8 mouse cellular contexts compared by ENCODE assay signal in the genomic region with DNA sequence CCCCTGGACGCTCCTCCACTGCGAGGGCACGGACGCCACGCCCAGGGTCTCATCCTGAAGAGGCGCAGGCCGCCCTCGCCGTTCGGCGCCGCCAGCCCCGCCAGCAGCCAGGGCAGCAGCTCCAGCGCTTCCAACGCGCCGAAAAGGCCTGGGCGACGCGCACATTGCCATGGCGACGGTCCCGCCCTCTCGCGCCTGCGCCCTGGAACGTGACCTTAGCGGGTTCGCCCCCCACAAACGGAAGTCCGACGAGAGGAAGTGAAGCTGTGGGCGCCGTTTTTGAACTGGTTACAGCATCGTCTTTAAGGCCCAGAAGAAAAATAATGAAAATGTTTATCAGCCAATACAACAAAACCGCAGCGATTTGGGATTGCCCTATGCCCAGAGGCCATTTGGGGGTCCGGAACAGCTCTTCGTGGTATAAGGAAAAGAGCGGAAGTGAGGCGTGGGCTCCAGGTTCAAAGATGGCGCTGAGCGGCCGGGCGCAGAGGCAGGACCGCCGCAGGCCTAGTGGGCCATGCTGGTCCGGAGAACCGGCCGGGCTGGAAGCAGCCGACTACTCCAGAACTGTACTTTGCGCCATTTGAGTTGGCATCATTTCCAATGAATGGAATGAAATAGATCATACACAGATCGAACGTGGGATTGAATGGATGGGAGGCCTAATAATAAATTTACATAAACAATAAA. TPM values are rescaled to one million over a fixed set of nuclear protein-coding genes. Genes with fewer than 3 reads are reported as not detected.
DNase-seq lines count a peak whose midpoint lies in the region; ATAC-seq lines count a peak whose summit lies in the region.

A gene (minus strand): TSS at position 183 of the 690 bp plus-strand sequence.

- peaks cover 7% of the 10 kb centered on the region for H3K4me1 ChIP-seq in heart, embryonic 13.5 days
- peaks cover 22% of the 10 kb centered on the region for H3K4me1 ChIP-seq in liver, embryonic 13.5 days (replicated peaks)
- H3K4me1 ChIP-seq in stomach, embryonic 16.5 days (ENCODE audit: control insufficient read depth, insufficient read depth, low read length) = 0 out of 2 replicates have a peak, but pooled peaks cover 7% of the 10 kb centered on the region

- peak within 1 kb of the TSS; percentile 79 for H3K4me2 ChIP-seq in heart, embryonic 13.5 days
- peak within 1 kb of the TSS; percentile 80 for H3K4me2 ChIP-seq in liver, embryonic 13.5 days
- peak within 1 kb of the TSS; percentile 61 for H3K4me2 ChIP-seq in stomach, embryonic 16.5 days (ENCODE audit: low read depth, low read length)

- peak within 1 kb of the TSS; percentile 88 for H3K9ac ChIP-seq in heart, embryonic 13.5 days
- H3K9ac ChIP-seq in liver, embryonic 13.5 days = peak within 1 kb of the TSS; percentile 79
- H3K9ac ChIP-seq in stomach, embryonic 16.5 days (ENCODE audit: low read length) = peak within 1 kb of the TSS; percentile 82

- no peaks in the 10 kb centered on the region for H3K9me3 ChIP-seq in heart, embryonic 13.5 days
- no peaks in the 10 kb centered on the region for H3K9me3 ChIP-seq in liver, embryonic 13.5 days (replicated peaks)
- no peaks in the 10 kb centered on the region for H3K9me3 ChIP-seq in stomach, embryonic 16.5 days (replicated peaks; ENCODE audit: control insufficient read depth, low read length)

- peak within 1 kb of the TSS; percentile 94 for H3K27ac ChIP-seq in heart, embryonic 13.5 days (replicated peaks)
- peak within 1 kb of the TSS; percentile 89 for H3K27ac ChIP-seq in liver, embryonic 13.5 days
- H3K27ac ChIP-seq in stomach, embryonic 16.5 days (ENCODE audit: low read length) = peak within 1 kb of the TSS; percentile 95

- 1% methylated on average over 54 of the region's 54 CpGs for WGBS in heart, embryonic 13.5 days
- WGBS in liver, embryonic 13.5 days (ENCODE audit: insufficient replicate concordance) = under 1% methylated on average over 54 of the region's 54 CpGs
- WGBS in stomach, embryonic 16.5 days = under 1% methylated on average over 54 of the region's 54 CpGs

- ATAC-seq in erythroid progenitor cell, adult 5-6 weeks (replicated peaks; ENCODE audit: low FRiP score, poor library complexity, severe bottlenecking) = peak; percentile 98
- ATAC-seq in heart, embryonic 13.5 days (ENCODE audit: extremely low read depth, insufficient number of reproducible peaks, low FRiP score, low TSS enrichment) = peak; percentile 93
- ATAC-seq in liver, embryonic 13.5 days (ENCODE audit: low read depth) = peak; percentile 94
- ATAC-seq in stomach, embryonic 16.5 days (ENCODE audit: insufficient read depth, low FRiP score) = peak; percentile 97

- peak; percentile 97 for DNase-seq in CD4-positive helper T cell, adult 2 months (ENCODE audit: low read depth, low spot score)
- DNase-seq in brain, embryonic 18.5 days (ENCODE audit: low read depth, low spot score) = peak; percentile 92
- DNase-seq in kidney, postnatal 14 days = peak; percentile 99
- peak; percentile 98 for DNase-seq in liver, embryonic 13.5 days
- DNase-seq in neural tube, embryonic 10.5 days (ENCODE audit: extremely low spot score, low spot score) = peak; percentile 99

- H3K36me3 ChIP-seq in heart, embryonic 13.5 days = peaks cover 10% of the 10 kb centered on the region; the same call in 1 of the 2 replicates
- no peaks in the 10 kb centered on the region; the same call in 1 of the 2 replicates for H3K36me3 ChIP-seq in liver, embryonic 13.5 days
- H3K36me3 ChIP-seq in stomach, embryonic 16.5 days (ENCODE audit: control insufficient read depth, insufficient read depth, low read length) = no peaks in the 10 kb centered on the region

- peak within 1 kb of the TSS; percentile 76 for H3K4me3 ChIP-seq in heart, embryonic 13.5 days
- peak within 1 kb of the TSS; percentile 72 for H3K4me3 ChIP-seq in liver, embryonic 13.5 days (replicated peaks)
- peak within 1 kb of the TSS; percentile 73 for H3K4me3 ChIP-seq in stomach, embryonic 16.5 days (replicated peaks; ENCODE audit: low read length)

- H3K27me3 ChIP-seq in heart, embryonic 13.5 days (replicated peaks) = peaks cover 5% of the 10 kb centered on the region; the same call in 1 of the 2 replicates
- H3K27me3 ChIP-seq in liver, embryonic 13.5 days = no peaks in the 10 kb centered on the region
- H3K27me3 ChIP-seq in stomach, embryonic 16.5 days (ENCODE audit: control insufficient read depth, insufficient read depth, low read length) = no peaks in the 10 kb centered on the region

RNA-seq across cellular contexts. Expression of the gene that starts here (rescaled TPM):
- 2.1 and 3.2 TPM in 2 replicates for total RNA-seq in erythroid progenitor cell, adult 5-6 weeks (2015; ENCODE audit: low replicate concordance)
- 0.26 TPM in 1 of 2 replicates, not detected in the other for total RNA-seq in erythroid progenitor cell, adult 5-6 weeks (2017; ENCODE audit: low replicate concordance)
- 17.9 and 18.8 TPM in 2 replicates for polyA plus RNA-seq in heart, embryonic 13.5 days (2015; fragmentation: Nextera tagmentation; extraction: Ambion mirVana)
- 9.9 and 10.7 TPM in 2 replicates for polyA plus RNA-seq in liver, embryonic 13.5 days (2015; fragmentation: Nextera tagmentation; extraction: Ambion mirVana)
- 23.2 and 26.1 TPM in 2 replicates for polyA plus RNA-seq in stomach, embryonic 16.5 days (2015; fragmentation: Nextera tagmentation; extraction: Ambion mirVana)

Comparison
In these comparisons a context has a peak if more than half of its experiments do, and no peak if none do; other contexts are left out.
1. Peak in every context shown above with its lines: DNase-seq, ATAC-seq, H3K4me3 ChIP-seq and H3K27ac ChIP-seq.